Mouse (Mus musculus) gastrocnemius, adult 8-10 months (tissue): Measurements from ENCODE around the gene Taf5l. TPM values are rescaled to one million over a fixed set of nuclear protein-coding genes. Genes with fewer than 3 reads are reported as not detected.
"Not testable (repeated sequence)": the region's sequence is repeated elsewhere in the genome, so short reads cannot be mapped to it uniquely, and the experiment has no call there.

Experiments used
- DNase-seq, 2 experiments: peaks; one replicate each; pipeline ENCODE4 v3.0.0; 2022; ENCODE audit warnings: low spot score in 2 of 2
- microRNA-seq: library from miRNA; unstranded; fragments of <30 nt; microRNA quantifications from one replicate; pipeline ENCODE4 v1.2.0, GENCODE M21; 2022
- total RNA-seq, 4 experiments: library from RNA; stranded (reverse); gene quantifications; 2 replicates each; pipeline ENCODE4 v1.2.4; 2022

The Taf5l gene
- total RNA-seq, 4 experiments from 2014 or later = 13.0 to 16.3 (median 14.8) TPM

DNA sequence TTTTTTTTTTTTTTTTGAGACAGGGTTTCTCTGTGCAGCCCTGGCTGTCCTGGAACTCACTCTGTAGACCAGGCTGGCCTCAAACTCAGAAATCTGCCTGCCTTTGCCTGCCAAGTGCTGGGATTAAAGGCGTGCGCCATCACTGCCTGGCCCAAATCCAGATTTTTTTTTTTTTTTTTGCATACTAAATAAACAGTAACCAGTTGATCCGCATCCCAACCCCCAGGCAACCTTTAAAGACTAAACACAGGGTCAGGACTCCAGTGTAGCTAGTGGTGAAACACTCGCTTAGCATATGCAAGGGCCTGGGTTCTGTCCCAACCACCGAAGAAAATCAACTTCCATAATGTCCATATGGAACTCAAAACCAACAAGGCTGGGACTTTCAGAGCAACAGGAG is 60.6 kb downstream of the Taf5l start:
- DNase-seq = not testable (repeated sequence)

DNA sequence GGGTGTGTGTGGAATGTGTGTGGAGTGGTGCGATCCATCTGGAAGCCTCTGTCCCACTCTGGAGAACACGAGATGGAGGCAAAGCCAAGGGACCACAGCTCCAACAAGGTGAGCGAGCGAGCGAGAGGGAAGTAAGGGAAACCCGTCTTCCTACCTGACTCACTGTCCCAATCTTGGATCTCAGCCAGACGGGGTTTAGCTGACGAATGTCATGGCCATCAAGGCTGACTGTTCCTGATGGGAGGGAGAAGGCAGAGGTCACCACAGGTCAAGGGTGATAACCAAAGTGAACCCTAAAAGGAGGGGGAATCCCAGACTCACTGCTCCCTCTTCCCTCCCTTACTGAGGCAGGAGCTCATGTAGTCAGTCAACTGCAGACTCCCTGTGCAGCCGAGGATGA is 61.1 kb downstream of the Taf5l start:
- DNase-seq = no peak

DNA sequence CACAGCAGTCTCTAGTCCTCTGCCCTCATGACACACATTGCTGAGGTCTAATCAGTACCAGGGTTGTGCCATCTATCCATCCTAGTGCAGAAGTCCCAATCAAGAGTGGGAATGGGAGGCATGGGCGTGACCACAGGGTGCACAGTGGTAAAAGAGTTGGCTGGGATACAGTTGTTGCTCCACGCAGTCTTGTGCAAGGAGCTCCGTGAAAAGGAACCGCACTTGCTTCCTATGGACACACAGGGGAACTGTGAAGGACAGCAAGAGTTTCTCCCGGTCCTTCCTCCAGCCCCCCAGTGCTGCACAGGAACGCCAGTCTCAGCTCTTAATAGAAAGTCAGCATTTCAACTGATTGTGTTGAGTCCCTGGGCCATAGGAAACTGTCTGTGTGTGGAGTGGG is 61.7 kb downstream of the Taf5l start:
- DNase-seq = no peak

DNA sequence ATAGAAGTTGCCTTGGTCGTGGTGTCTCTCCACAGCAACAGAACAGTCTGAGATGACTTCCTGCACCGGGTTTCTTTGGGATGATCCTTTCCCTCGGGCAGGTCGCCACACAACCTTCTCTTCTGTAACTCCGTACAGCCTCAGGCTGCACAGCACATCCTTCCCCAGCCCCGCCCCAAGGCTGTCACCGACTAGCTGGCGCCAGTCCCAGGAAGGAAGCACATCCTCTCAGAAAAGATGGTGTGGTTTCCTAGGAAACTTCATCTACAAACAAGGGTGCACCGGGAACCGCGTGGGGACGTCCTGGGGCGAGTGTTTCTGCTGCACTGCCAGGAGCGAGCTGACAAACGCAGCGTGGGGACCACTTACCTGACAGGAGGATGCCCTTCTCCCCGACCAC is 63.1 kb downstream of the Taf5l start:
- DNase-seq = no peak

DNA sequence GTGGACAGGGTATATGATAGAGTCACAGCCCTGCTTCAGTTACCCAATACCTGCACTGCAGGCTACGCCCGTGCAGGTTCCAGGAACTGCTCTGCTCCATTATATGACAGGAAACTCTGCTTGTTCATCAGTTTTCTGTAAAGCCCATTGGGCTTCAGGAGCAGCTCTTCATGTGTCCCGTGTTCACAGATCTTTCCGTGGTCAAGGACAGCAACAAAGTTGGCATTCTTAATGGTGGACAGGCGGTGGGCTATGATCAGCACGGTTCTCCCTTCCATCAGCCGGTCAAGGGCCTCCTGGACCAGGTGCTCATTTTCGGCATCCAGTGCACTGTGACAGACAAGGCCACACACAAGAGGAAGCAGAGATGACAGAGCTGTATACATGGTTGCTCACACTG is 67.0 kb downstream of the Taf5l start:
- DNase-seq = no peak

DNA sequence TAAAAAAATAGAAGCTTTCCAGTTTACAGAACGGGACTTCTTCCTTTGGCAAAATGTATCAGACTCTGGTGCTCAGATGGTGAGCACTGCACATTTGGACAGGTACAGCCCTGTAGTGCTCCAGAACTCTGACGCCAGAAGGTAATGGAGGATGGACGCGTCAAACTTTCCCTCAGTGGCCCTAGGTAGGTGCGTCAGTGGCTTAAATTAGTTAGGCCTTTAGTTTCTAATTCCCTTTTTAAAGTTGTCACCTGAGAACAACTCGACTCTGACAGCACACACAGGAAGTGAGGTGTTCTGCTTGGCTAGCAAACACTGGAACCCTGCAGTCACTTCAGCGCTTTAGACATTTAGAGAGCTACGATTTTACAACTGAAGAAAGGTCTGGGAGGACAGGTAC is 67.5 kb downstream of the Taf5l start:
- no peak for DNase-seq

DNA sequence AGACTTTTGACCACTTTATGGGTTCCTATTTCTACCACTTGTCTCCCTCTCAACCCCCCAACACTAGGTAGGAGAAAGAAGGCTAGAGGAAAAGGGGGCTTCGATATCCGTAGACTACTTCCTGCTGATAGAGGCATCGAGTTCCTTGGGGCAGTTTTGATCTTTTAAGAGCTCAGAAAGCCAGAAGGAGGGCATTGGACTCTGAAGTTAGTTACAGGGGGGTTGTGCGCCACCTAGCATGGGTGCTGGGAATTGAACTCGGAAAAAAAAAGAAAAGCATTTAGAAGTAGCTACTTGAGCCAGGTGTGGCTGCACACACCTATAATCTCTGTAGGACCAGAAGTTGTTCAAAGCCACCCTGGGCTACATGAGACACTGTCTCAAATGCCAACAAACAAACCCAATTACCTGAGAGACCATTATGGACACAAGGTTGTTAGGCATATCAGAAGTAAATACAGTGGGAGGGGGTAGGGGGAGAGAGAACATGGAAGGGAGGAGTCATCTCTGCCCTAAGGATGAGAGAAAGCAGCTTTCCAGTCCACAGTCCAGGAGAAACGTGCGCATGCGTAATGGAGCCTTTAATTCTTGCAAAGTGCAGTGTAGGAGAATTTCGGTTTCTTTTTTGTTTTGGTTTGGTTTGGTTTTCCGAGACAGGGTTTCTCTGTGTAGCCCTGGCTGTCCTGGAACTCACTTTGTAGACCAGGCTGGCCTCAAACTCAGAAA is 71.0 kb downstream of the Taf5l start:
- peak; percentile 12 to 19 for DNase-seq

DNA sequence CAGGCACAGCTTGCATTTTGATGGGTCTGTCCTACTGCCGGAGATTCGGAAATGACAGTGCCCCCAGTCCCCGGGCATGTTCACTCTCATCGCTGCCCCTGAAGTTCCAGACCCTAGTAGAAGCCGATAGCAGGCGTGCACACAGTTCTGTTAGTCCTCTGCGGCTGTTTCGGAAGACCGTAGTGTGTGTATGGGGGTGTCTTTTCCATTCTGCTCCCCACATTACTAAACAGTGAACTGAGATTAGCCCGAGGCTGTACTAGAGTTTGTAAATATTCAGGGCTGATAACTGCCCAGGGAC is 71.6 kb downstream of the Taf5l start:
- no peak for DNase-seq

DNA sequence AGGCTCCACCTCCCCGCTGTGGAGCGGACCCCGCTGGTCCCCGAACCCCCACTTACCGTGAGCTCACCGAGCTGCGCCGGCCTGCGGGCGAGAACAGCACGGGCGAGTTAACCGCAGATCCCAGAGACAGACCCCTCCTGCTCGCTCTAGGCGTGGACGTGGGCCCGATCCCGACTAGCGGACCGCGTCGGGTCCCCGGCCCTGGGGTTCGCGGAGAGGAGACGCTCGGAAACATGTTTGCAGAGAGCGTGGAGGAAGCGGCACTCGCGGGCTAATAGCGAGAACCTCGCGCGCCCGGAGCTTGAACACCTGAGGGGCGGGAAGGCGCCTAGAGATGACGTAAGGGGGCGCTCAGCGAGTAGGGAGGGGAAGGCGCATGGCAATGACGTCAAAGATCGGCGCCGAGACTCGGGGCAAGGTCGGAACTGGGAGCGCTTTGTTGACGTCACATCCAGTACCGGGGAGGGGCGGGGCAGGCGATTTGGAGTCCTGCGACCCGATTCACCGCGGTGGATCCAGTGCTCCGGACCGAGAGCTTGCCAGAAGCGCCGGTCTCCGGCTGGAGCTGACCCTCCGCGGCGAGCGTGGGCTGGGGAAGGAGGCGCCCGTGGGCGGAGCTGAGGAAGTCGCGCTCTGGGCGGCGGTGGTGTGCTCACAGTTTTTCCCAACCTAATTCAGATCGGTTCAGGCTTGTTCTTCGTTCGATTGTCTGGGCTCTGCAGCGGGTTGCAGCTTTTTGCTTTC is 72.1 kb downstream of the Taf5l start, which contains the start of gene Nup133:
Gene Nup133 (minus strand): TSS at position 324 of the 744 bp plus-strand sequence.
- peak; percentile 98 for DNase-seq

Small RNA genes lying within 50 kb of the gene (microRNA-seq; reads per million reads assigned to microRNA genes)
- gene Mir1967 = not detected

Other genes with a start within 250 kb of the Taf5l start
- 10 to 100 TPM; 13.3 to 17.1 (median 15.3) TPM for gene Rab4a, start 215.4 kb downstream of the Taf5l start, total RNA-seq
- under 1 TPM; 0.22 to 0.51 (median 0.28) TPM for gene Ccsap, start 161.2 kb downstream of the Taf5l start, total RNA-seq
- over 10,000 TPM; 41,837 to 48,547 (median 43,671) TPM for gene Acta1, start 126.6 kb downstream of the Taf5l start, total RNA-seq
- 10 to 100 TPM in 2 of 4 experiments, 1 to 10 TPM in 2; 8.2 to 13.3 (median 11.2) TPM for gene Nup133, start 72.1 kb downstream of the Taf5l start, total RNA-seq
- gene Abcb10, start 38.3 kb downstream of the Taf5l start, total RNA-seq = 10 to 100 TPM; 17.4 to 19.4 (median 18.9) TPM
- gene Urb2, start 111 bp upstream of the Taf5l start, total RNA-seq = 1 to 10 TPM; 5.7 to 7.4 (median 6.5) TPM
- 10 to 100 TPM; 43.1 to 54.1 (median 49.5) TPM for gene Galnt2, start 210.0 kb upstream of the Taf5l start, total RNA-seq